Mouse (Mus musculus) lung, adult 18-20 months (tissue): ENCODE measurements at regions not wholly inside any gene's neighbourhood (a gene's known extent, or its start where the extent isn't known, plus 50 kb on each side); places are given as distances from the start of the nearest gene placed in this dataset.

Source experiments
- DNase-seq, 2 experiments: peaks; one replicate each; pipeline ENCODE4 v3.0.0; 2022; ENCODE audit warnings: mixed read lengths in 2 of 2

GRCm38 (mm10) chr14:103929734-103930364, 85.6 kb upstream of the Ednrb start:
- DNase-seq: no peak

DNA sequence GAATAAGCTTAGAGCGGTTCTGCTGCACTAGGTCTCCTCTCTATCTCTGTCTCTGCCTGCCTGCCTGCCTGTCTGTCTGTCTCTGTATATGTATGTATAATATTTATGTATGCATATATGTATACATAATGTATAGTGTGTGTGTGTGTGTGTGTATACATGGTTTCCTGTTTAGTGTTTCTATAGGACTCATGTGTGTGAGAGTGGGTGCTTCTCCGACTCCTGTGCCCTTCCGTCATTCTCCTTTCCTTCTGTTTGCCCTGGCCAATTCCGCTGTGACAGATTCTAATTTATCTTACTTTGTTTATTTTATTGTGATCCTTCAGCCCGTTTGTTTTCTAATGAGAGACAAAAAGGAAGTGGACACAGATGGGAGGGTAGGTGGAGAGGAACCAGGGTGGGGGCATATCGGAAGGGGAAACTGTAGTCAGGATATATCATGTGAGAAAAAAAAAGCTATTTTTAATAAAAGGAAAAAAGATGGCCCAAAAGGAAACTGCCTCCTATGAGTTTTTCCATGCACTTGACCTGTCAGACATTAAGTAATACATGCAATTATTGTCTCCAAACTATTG, 85.0 kb upstream of the Ednrb start:
- DNase-seq: no peak

DNA sequence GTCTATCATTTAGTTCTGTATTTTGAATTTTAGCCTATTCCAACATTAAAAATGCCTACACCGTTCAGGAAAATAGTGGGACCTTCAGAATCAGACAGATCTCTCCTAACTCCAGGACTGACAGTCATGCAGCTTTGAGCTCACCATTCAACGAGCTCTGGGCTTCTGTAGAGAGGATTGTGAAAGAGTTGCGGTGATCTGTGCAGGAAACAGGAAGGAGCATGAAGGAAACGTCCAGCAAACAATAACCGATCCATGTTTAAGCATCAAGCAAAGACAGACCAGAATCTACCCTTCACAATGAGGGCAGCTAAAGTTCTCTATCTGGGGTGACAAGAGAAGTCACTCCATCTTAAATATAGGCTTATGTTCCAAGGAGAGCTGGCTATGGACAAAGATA, 76.0 kb upstream of the Ednrb start:
- no peak for DNase-seq

DNA sequence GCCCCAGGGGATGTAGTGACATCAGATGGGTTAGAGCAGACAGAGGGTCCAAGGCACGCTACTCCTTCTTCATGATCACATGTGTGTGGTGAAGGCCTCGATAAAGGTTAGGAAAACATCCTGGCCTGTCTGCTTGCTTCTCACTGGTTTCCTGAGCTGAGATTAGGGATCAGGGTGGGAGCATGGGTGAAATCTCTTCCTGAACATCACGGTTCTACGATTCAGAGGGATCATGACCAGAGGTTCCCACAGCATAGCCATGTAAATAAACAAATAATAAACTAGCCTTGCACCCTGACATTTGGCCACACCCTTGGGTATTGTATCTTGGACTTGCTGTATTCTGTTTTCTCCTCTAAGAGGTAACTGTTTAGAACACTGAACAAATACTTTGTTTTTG, 75.2 kb upstream of the Ednrb start:
- peak in 1 of 2 experiments; percentile 11 for DNase-seq

DNA sequence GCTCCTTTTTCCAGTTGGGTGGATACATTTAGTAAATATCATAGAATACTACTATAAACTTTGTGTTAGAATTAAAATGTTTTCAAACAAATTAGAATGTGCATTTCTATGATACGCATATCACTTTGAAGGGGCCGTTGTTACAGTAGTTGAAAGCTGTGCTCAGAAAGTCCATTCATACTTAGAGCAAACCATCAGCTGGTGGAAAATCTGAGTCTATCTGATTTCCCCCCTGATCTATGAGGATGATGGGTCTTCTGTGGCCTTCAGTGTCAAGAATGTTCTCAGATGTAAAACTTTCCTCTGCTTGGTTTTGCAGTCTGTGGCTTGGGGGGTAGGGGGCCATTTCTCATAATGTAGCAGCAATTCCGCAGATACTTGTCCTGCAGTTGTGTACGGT, 69.3 kb upstream of the Ednrb start:
- no peak for DNase-seq

GRCm38 (mm10) chr14:103911707-103912106, 67.5 kb upstream of the Ednrb start:
- no peak for DNase-seq

DNA sequence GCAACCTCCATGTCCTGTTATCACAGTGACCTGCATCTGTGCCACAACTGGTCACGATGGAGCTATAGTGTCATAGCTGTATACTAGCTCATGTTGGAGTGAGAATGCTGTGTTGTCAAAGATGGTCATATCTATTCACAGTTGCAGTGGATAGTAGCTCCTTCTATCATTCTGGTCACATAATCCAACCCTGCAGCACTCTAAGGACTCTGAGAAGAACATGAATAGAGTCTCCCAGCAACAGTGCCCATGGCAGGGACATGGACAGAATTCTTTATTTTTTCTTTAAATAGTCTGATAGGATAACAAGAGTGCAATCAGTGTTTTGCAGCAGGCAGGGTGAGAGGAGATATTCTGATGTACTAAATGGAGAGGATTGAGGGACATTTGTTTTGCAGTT, 67.1 kb upstream of the Ednrb start:
- no peak for DNase-seq

DNA sequence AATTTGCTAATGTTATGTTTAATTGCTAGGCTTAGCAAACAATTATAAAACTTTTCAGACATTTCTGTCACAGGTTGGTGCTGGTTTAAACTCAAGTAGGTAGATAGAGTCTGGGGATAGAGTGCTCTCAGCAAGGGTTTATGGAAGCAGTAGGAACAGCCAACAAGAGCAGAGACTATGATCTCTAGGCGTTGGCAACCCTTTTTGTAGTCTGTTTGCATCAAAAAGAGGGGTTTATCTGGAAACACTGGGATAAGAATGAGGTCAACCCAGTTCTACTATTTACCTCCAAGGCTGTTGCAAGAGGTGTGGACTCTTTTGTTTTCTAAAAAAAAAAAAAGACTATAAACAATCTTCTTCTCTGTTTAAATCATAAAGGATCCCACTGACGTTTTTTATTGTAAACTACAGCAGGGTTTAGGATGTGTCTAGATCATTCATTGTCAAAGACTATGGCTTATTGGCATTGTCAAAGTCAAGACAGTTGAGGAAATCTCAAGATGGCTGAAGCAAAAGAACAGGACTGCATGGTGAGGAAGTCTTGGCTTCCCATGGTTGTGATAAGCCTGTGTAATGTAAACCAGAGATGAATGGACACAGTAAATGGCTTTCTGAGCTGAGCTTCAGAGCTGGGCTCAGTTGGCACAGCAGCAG, 62.3 kb upstream of the Ednrb start:
- DNase-seq: no peak

DNA sequence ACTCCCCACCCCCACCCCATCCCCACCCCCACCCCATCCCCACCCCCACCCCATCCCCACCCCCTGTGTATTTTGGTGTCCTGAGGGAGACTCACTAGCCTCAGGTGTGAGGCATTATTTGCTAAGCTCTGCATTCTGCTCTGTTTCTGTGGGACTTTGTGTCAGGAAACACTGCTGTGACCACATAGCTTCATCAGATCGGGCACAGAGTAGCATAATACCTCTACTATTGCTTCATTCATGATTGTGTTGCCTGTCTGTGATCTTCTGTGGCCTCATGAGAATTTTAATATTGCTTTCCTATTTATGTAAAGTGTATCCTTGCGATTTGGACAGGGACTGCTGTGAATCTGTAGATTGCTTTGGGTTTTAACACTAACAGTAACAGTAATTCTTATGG, 56.6 kb upstream of the Ednrb start:
- no peak for DNase-seq

GRCm38 (mm10) chr14:103899111-103899814, 55.1 kb upstream of the Ednrb start:
- peak in 1 of 2 experiments; percentile 24 for DNase-seq

- DNase-seq: no peak
These were observed 54.5 kb upstream of the Ednrb start for GRCm38 (mm10) chr14:103898689-103899088.

DNA sequence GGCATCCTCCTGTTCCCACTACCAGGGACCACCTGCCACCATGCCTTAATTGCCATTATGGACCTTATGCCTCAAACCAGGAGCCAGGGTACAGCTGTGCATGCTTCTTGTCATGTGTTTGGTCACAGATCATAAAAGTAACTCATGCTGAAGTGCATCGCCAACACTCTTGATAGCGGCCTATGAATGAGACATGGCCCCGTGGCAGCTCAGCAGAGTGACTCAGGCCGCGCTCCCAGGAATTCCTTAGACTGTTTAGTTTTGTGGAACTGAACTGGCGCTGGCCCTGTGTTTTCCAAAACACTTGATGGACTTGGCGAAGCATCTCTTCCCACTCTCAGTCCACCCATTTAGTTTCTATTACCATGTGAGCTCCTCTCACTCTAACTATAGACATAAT, 51.1 kb upstream of the Ednrb start:
- DNase-seq: peak in 1 of 2 experiments; percentile 3
